Mouse (Mus musculus): ENCODE measurements around the gene Plppr3.
"Not testable (repeated sequence)": the region's sequence is repeated elsewhere in the genome, so short reads cannot be mapped to it uniquely, and the experiment has no call there.

Plppr3 gene

DNA sequence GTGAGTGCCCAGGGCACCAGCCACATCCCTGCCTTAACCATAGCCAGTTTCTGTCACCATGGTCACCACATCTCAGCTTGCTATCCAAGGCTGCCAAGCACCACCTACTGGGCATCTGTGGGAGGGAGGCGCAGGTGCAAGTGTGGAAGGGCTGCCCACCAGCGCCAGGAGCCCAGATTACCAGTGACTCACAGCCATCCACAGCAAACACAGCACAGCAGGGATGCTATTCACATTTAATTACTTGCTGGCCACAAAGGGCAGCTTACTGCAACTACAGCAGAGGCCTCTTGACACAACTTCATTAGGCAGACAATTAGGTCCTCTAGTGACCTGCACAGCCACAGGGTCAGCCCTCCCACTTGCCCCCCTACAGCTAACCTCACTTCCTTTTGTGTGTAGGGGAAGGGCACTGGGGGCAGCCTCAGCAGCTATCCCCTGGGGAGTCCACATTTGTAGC is 26.5 kb upstream of the Plppr3 start:
- DNase-seq (ENCODE audit: low spot score in 2 of 2) = no peak

DNA sequence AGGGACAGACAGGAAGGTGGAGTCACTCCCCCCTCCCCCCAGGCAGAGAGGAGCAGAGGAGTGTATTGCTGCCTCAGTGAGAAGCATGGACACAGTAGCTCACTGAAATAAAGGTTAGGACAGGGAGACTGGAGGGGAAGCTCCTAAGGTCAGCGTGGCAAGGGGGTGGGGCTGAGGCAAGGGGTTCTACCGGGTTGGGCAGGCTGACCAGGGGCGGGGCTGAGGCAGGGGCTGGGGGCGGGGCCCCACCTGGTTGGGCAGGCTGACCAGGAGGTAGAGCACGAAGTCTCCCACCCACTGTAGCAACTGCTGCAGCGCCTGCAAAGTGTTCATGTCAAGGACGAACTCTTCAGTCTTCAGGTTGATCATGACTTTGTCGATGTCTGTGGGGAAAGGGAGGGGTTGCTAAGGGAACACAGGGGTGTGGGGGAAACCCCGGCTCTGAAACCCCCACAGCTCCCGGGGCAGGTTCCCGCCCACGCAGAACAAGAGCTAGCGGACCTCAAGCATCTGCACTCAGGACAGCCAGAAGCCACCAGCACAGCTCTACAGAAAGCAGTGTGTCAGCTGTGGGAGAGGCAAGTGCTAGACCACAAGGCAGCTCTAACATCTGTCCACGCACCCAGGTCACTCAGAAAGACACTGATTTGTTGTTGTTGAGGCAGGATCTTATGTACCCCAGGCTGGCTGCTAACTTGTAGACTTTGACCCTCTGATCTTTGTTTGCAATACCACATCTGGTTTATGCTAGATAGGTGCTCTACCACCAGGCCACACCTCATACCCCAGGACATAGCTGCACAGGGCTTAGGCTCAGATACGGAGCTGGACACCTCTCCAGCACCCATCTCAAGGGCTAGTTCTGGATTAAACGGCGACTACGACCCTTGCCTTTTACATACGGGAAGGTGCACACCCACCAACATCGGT is 23.1 kb upstream of the Plppr3 start:
- DNase-seq (ENCODE audit: low spot score in 2 of 2) = no peak

DNA sequence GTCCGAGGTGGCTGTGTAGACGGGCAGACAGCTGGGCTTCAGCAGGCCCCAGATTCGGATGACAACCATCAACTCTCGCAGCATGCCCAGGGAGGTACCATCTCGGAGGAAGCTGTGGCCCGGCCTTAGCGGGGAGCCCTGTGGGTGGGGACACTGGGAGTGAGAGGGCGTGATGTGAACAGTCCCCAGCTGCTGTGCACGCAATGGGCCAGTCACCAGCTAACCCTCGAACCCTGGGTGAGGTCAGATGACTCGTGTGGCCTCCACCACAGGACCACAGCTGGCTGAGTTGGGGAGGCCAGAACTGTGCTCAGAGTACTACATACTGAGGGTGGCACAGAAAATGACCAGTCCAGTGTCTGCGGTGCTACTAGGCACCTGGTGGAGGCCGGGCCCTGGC is 22.4 kb upstream of the Plppr3 start:
- DNase-seq (ENCODE audit: low spot score in 2 of 2) = no peak

DNA sequence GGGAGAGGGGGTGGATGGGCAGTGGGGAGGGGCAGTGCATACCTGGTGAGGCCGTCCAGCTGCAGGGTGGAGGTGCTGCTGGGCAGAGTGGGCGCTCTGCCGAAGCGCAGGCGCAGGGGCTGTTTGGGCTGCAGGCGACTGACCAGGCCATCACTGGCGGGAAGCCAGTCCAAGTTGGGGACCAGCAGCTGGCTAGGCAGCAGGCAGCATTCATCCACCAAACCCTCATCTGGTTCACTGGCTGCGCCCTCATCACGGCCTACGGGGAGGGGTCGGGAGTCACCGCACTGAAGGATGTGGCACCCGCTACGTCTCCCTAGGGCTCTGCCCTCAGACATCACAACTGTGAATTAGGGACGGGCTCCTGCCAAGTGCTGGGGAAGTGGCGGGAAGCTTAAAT is 21.9 kb upstream of the Plppr3 start:
- DNase-seq (ENCODE audit: low spot score in 2 of 2) = no peak

DNA sequence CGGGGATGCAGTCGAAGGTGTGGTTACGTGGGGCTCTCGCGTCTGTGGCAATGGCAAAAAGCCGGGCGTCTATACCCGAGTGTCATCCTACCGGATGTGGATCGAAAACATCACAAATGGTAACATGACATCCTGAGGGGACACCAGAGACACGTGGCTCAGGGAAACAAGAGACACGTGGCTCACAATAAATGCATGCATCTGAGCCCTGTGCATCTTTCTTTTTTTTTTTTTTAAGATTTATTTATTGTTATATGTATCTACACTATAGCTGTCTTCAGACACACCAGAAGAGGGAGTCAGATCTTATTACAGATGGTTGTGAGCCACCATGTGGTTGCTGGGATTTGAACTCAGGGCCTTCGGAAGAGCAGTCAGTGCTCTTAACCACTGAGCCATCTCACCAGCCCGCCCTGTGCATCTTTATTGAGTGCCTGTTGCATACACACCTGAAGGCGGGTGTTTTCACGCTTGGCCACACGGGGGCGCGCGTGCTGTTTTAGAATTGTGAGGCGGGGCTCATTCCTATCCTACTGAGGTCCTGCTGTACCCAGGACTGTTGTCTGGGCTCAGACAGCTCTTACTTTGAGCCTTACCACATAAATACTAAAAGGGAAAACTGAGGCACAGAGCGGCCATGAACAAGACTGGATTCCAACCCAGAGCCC is 18.2 kb upstream of the Plppr3 start:
- peak; percentile 69 to 88 for DNase-seq (ENCODE audit: low spot score in 2 of 2)

DNA sequence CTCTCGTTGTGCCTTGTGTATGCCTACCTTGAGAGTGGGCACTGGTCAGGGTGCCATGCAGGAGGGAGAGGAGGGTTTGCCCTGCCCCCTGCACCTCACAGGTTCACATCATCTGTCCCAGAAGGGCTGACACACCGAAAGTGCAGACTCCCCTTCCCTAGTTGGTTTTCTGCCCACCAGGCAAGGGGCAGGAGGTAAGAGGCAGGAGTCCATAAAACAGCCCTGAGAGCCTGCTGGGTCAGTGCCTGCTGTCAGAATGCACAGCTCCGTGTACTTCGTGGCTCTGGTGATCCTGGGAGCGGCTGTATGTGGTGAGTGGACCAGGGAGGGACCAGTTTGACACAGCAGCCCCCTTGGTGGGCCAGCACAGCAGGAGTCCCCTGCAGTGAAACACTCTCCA is 16.2 kb upstream of the Plppr3 start, which contains the start of gene Cfd:
TSS of gene Cfd (plus strand) at position 184 of the 400 bp plus-strand sequence.
- no peak for DNase-seq (ENCODE audit: low spot score in 2 of 2)

DNA sequence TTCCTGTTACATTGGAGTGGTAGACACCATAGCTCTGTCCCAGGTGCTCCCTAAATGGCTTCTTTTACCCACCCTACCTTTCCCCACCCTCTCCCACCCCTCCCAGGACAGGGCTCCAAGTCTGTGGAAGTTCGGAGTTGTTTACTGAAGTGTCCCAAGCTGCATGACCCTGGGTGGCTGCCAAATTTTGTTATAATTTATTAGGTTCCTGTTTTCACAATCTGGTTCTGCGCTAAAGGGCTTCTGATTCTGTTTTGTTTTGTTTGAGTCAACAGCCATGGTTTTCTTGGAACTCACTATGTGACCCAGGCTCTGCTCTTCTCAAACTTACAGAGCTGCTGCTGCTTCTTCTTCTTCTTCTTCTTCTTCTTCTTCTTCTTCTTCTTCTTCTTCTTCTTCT is 15.0 kb upstream of the Plppr3 start:
- no peak for DNase-seq (ENCODE audit: low spot score in 2 of 2)

DNA sequence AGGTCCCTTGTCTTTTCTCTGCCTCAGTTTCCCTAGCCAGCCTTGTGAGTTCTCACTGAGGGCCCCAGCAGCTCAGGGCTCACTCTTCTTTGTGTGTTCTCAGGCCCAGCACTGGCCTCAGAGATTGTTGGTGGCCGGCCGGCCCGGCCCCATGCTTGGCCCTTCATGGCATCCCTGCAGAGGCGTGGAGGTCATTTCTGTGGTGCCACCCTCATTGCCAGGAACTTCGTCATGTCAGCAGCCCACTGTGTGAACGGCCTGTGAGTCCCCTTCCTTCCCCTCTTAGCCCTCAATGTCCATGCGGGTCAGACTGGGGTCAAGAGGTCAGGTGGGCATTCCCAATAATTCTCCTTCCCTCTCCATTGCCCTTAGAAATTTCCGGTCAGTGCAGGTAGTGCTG is 12.2 kb upstream of the Plppr3 start:
- DNase-seq (ENCODE audit: low spot score in 2 of 2) = no peak

DNA sequence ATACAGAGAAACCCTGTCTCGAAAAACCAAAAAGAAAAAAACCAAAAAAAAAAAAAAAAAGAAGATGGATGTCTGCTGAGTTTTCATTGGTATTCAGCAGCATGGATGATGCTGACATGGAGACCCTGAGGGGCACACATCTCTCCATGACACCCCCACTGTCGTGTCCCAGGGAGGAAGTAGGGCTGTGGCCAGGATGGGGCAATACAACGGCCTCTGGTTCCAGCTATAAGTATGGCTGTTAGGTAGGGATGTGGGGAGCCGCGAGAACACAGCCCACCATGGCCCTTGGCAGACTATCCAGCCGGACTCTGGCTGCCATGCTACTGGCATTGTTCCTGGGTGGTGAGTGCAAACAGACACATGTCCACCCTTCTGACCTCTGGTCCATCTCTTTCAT is 11.6 kb upstream of the Plppr3 start, which contains the start of gene Elane:
TSS of gene Elane (plus strand) at position 194 of the 400 bp plus-strand sequence.
- DNase-seq (ENCODE audit: low spot score in 2 of 2) = no peak

DNA sequence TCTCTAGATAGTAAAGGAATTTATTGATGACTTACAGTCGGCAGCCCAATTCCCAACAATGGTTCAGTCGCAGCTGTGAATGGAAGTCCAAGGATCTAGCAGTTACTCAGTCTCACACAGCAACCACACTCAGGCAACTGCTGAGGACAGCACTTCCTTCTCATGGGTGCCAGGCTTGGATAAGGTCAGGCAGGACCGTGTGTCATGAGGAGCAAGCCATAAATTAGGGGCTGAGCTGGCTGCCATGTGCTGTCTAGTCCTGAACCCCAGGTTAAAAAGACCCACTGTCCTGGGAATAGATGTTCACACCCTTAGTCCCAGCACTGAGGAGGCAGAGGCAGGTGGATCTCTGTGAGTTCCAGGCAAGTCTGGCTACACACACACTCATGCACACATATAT is 10.5 kb upstream of the Plppr3 start:
- not testable (repeated sequence) for DNase-seq (ENCODE audit: low spot score in 2 of 2)

DNA sequence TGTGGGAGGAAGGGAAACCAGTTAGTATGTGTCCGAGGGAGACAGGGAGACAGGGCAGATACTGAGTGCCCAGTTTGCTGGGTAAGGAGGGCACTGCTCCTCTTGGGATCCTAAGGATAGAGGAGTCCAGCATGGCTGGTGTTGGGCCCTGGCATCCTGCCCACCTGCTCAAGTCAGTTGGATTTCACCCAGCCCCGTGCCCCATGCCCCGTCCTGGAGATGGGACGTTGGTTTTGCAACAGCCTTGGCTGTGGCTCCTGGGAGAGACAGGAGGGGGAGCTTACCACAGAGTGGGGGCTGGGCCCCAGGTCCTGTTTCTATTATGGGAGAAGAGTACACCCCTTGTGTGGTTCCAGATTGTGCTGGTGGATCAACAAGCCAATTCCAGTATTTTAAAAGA is 10.0 kb upstream of the Plppr3 start:
- no peak for DNase-seq (ENCODE audit: low spot score in 2 of 2)

DNA sequence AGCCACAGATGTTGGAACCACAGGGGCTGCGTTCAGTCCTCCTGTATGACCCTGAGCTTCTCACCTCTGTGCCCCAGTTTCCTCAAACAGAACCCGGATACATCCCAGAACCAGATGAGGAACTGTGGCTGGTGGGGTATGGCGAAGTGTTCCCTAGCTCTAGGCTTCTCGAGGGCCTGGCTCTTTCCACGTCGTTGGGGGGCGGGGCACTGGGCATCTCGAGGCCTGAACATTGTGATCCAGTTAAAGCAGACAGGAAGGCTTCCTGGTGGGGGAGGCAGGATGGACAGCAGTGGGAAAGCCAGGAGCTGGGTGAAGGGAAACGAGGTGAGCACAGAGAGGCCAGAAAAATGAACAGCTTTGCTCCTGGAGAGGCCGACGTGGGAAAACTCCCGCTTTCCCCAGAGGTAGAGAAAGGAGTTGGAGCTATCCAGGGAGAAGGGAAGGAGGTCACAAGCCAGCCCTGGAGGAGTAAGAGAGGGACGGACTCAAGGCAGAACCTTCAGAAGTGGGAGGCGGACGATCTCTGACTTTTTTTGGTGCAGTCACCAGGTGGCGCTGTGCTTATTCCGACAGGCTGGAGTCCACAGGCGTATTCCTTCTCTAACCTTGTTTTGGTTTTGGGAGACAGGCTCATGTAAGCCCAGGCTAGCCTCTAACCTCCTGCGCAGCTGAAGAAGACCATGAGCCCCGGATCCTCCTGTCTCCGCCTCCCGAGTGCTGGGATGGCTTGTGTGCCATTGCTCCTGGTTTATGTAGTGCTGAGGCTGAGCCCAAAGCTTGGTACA is 9.1 kb upstream of the Plppr3 start:
- peak; percentile 32 to 75 for DNase-seq (ENCODE audit: low spot score in 2 of 2)

DNA sequence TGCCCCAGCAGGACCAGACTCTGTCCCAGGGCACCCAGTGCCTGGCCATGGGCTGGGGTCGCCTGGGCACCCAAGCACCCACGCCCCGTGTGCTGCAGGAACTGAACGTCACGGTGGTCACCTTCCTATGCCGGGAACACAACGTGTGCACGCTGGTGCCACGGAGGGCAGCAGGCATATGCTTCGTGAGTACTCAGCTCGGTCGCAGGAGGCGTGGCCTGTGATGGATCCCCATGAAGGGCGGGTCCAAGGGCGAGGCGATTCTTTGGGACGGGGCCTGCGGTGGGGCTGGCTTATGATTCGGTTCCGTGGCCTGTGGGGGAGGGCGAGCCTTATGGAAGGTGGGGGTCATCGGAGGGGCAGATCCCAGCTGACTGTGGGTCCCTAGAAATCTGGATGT is 7.5 kb upstream of the Plppr3 start:
- DNase-seq (ENCODE audit: low spot score in 2 of 2) = no peak

DNA sequence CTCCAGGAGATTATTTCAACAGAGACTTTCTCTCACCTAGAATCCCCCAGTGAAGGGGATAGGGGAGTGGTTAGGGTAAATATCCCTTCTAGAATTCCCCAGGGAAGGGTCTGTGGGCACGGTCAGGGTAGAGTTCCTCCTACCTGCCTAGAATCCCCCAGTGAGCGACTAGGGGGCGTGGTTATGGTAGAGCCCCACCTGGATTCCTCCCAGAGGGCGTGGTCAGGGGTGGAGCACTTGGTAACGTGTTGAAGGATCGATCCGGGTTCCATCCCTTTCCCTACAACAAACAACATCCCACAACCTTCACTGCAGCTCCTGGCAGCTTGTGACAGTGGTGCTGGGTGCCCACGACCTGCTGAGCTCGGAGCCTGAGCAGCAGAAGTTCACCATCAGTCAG is 6.3 kb upstream of the Plppr3 start:
- no peak for DNase-seq (ENCODE audit: low spot score in 2 of 2)

DNA sequence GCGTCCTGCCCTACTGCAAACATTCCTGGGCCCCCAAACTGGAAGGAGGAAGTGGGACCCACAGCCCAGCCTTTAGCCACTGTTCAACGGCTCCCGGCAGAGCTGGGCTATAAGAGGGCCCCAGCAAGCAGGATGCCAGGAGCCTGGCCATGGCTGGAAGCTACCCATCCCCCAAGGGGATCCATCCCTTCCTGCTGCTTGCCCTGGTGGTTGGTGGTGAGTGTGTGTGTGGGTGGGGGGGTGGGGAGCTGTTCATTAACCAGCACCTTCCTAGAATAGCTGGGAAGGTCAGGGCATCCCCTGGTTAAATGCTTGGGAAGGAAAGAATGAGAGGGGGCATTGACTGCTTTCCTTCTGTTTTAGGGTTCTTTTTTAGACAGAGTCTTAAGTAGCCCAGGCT is 5.1 kb upstream of the Plppr3 start:
- no peak for DNase-seq (ENCODE audit: low spot score in 2 of 2)

DNA sequence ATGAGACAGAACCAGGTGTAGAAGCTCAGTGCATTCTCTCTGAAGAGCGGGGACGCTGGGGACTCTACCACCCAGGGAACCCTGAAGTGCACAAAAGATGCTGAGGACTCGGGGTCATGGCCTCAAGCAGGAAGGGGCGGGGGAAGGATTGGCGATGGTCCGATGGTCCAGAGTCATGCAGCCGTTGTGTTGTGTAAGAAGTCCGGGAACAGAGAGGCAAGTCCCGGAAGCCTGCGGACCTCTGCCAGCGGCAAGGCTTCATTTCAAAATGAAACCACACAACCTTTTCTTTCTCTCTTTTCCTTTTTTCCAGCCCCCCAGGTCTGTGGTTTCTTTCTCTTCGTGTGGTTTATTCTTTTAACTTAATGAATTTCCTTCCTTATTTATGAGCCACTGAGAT is 3.3 kb upstream of the Plppr3 start:
- DNase-seq (ENCODE audit: low spot score in 2 of 2) = no peak

DNA sequence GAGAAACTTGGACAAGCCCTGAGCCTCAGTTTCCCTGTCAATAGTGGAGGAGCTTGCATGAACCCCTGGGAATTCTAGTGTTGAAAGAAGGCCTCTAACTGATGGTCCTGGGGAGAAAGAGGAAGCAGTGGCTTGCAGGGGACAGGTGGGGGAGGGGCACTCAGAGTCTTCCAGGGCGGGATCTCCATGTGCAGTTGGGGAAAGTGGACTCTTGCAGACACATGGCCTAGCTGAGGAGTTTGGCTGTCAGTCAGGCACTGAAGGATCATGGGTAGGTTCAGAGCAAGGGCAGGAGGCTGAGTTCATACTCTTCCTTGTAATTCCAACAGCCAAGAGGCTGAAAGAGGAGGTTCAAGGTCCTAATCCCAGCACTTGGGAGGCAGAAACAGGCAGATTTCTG is 2.7 kb upstream of the Plppr3 start:
- DNase-seq (ENCODE audit: low spot score in 2 of 2) = no peak

DNA sequence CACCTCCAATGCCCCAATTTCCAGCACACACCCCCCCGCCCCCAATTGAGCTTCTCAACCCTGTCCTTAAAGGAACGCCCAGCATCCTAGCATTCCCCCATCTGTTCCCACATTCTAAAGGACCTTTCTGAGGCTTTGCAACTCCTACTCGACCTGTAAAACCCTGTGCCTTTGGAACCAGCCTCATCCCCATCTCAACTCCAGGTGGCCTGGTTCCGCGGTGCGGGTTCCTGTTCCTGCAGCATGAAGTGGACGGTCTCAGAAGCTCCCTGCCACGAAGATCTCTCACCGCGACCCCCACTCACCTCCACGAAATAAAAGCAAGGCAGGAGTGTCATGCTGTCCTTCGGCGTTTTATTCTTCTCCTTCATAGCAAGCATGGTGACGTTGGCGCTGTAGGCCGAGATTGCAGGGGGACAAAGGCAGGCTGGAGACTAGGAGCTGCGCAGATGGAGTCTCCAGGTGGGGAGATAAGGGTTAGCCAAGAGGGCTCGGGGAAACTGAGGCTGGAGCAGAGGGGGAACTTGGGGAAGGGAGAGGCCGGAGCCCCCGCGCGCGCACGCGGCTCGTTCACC is 632 bp downstream of the Plppr3 start:
- DNase-seq (ENCODE audit: low spot score in 2 of 2) = no peak

DNA sequence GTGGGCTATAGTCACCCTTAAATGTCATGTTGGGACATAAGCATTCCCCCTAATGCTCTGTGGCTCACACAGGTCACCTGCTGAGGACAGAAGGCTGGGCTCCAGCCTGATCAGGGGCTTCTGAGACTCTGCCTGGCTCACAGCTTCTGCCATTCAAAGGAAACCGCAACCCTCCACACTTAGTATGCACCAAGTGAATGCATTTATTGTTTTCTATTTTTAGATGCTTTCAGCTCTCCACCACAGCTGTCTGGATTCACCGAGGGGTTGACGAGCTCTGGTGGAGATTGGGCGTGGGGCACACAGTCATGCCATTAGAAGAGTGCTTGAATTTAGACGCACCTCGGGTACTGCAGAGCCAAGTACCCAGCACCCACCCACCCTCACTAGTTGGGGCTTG is 1.1 kb downstream of the Plppr3 start:
- DNase-seq (ENCODE audit: low spot score in 2 of 2) = no peak

DNA sequence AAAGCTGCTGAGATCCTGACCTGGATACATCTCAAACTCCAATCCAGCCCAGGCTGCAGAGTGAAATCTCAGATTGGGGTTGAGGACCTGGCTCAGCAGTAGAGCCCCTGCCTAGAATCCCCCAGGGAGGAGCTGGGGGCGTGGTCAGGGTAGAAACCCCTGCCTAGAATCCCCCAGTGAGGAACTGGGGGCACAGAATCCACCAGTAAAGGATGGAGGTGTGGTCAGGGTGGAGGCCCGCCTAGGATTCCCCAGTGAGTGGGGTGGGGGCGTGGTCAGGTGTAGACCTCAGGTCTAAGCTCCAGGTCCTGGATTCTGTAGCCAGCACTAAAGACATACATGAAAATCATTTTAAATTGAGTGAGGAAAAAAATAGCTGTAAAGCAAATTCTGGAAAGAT is 1.6 kb downstream of the Plppr3 start:
- DNase-seq (ENCODE audit: low spot score in 2 of 2) = no peak

DNA sequence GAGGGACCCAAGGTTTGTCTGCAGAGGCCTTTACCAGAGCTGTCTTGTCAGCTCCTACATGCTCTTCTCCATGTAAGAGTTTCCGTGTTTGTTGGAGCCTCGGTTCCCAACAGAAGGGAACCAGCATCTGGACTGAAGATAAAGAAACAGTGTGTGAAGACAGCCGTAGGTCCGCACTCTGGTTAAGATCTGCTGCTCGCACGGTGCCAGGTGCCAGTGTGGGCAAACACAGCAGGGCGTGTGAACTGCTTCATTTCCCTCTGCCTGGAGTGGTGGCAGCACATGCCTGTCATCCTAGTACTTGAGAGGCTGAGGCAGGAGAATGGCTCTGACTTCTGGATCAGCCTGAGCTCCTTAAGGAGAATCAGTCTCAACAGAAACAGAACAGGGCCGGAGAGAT is 2.6 kb downstream of the Plppr3 start:
- no peak for DNase-seq (ENCODE audit: low spot score in 2 of 2)

DNA sequence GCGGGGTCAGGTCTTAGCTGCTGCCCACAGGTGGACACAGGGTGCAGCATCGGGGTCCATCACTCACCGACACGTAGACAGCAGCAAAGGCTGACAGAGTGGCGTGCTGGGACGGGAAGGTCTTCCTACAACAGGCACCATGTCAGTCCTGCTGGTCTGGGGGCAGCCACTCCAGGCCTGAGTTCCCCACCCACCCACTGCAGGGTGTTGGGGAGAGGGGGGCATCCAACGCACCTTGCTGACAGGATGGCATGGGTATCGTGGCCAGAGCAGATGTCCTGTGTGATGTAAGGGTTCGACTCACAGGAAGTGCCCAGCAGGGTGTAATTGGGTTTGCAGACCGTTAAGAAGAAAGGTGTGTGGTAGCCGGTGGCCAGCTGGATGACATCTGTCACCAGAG is 7.8 kb downstream of the Plppr3 start:
- no peak for DNase-seq (ENCODE audit: low spot score in 2 of 2)

Measured in thymus, postnatal 10 days (tissue).